Comparison of ENCODE assay signal across 14 mouse cellular contexts in the genomic region with DNA sequence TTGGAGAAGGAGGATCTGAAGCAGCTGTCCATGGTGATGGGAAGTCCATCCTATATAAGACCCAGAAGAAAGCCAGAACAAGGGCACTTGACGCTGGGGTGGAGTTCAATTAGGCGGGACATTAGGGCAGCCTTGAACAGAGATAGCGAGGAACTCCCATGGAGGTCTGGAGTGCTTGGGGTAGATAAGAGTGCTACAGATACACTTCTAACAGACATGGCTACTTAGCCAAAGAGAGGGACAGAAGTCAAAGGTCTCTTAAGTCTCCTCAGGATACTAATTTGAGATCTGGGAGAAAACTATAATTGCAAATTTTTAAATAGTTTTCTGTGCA.
DNase-seq lines count a peak whose midpoint lies in the region; ATAC-seq and TF ChIP-seq lines count a peak whose summit lies in the region.
"Had no signal": no experiment of that assay in that cellular context is flagged by ENCODE, and none has a peak within 500 bp of the region (broad histone marks: within the 10 kb centered on the region; RNA-seq: fewer than 3 reads in every experiment).

No protein-coding gene starts in this region.

- peak; percentile 91 for DNase-seq in heart, embryonic 10.5 days (ENCODE audit: low spot score)
- DNase-seq in heart, postnatal 36 days, result no peak
- DNase-seq in midbrain, embryonic 11.5 days (ENCODE audit: low spot score, missing footprints), result no peak
- no peak for DNase-seq in stomach, postnatal 0 days (ENCODE audit: low spot score)
- DNase-seq in urinary bladder, adult 2 months (ENCODE audit: low spot score), result no peak
- DNase-seq in cerebellum, postnatal 14 days, result no peak
- DNase-seq: embryo, embryonic 11 days; gastrocnemius, postnatal 25 days had no signal

- no peaks in the 10 kb centered on the region for H3K27me3 ChIP-seq in heart, embryonic 10.5 days (ENCODE audit: insufficient read depth, poor library complexity, severe bottlenecking)
- H3K27me3 ChIP-seq in midbrain, embryonic 11.5 days (ENCODE audit: control insufficient read depth, insufficient read depth, low read length), result no peaks in the 10 kb centered on the region
- H3K27me3 ChIP-seq in midbrain, embryonic 16.5 days (ENCODE audit: control insufficient read depth, insufficient read depth, low read depth, low read length), result no peaks in the 10 kb centered on the region
- no peaks in the 10 kb centered on the region for H3K27me3 ChIP-seq in liver, embryonic 12.5 days (replicated peaks)
- no peaks in the 10 kb centered on the region for H3K27me3 ChIP-seq in stomach, postnatal 0 days (ENCODE audit: control insufficient read depth, insufficient read depth, low read length)
- H3K27me3 ChIP-seq: forebrain, embryonic 13.5 days; limb, embryonic 13.5 days had no signal

- H3K9ac ChIP-seq in midbrain, embryonic 11.5 days (ENCODE audit: low read length), result no peak overlapping the region
- no peak overlapping the region for H3K9ac ChIP-seq in midbrain, embryonic 16.5 days (ENCODE audit: low read depth, low read length)
- no peak overlapping the region for H3K9ac ChIP-seq in liver, embryonic 12.5 days
- no peak overlapping the region for H3K9ac ChIP-seq in stomach, postnatal 0 days (ENCODE audit: low read length)
- H3K9ac ChIP-seq: forebrain, embryonic 13.5 days; limb, embryonic 13.5 days had no signal

- WGBS in heart, embryonic 10.5 days, result 18% methylated on average over 3 of the region's 3 CpGs
- WGBS in midbrain, embryonic 11.5 days, result 91% methylated on average over 3 of the region's 3 CpGs
- WGBS in midbrain, embryonic 16.5 days, result 85% methylated on average over 3 of the region's 3 CpGs
- 27% methylated on average over 3 of the region's 3 CpGs for whole genome bisulfite sequencing in liver, embryonic 12.5 days (ENCODE audit: insufficient replicate concordance)
- WGBS in stomach, postnatal 0 days, result 79% methylated on average over 3 of the region's 3 CpGs

- peak; percentile 34 for ATAC-seq in midbrain, embryonic 11.5 days (ENCODE audit: low FRiP score)
- no peak for ATAC-seq in midbrain, embryonic 16.5 days
- peak; percentile 100 for ATAC-seq in liver, embryonic 12.5 days
- ATAC-seq in stomach, postnatal 0 days (ENCODE audit: low FRiP score, low TSS enrichment), result peak; percentile 18; the same call in 1 of the 2 replicates

- no peak overlapping the region for H3K4me2 ChIP-seq in midbrain, embryonic 11.5 days
- H3K4me2 ChIP-seq in midbrain, embryonic 16.5 days (ENCODE audit: low read length), result no peak overlapping the region
- H3K4me2 ChIP-seq in liver, embryonic 12.5 days, result peak overlapping the region; percentile 44
- no peak overlapping the region for H3K4me2 ChIP-seq in stomach, postnatal 0 days (replicated peaks; ENCODE audit: low read depth)
- H3K4me2 ChIP-seq: forebrain, embryonic 13.5 days; limb, embryonic 13.5 days had no signal

- intact Hi-C loops in heart, postnatal 36 days (cut with DNase I), result no loop called here

- H3K9me3 ChIP-seq in heart, embryonic 10.5 days, result no peaks in the 10 kb centered on the region
- H3K9me3 ChIP-seq in midbrain, embryonic 11.5 days (ENCODE audit: control insufficient read depth, low read length), result no peaks in the 10 kb centered on the region
- H3K9me3 ChIP-seq in midbrain, embryonic 16.5 days (replicated peaks; ENCODE audit: control insufficient read depth, low read length, poor library complexity, severe bottlenecking), result no peaks in the 10 kb centered on the region
- peaks cover 13% of the 10 kb centered on the region; the same call in 1 of the 2 replicates for H3K9me3 ChIP-seq in liver, embryonic 12.5 days (replicated peaks)
- H3K9me3 ChIP-seq in stomach, postnatal 0 days (ENCODE audit: control insufficient read depth, low read length), result no peaks in the 10 kb centered on the region
- H3K9me3 ChIP-seq: forebrain, embryonic 13.5 days; limb, embryonic 13.5 days had no signal

- peak overlapping the region; percentile 42 for H3K27ac ChIP-seq in heart, embryonic 10.5 days
- no peak overlapping the region for H3K27ac ChIP-seq in midbrain, embryonic 11.5 days (ENCODE audit: low read depth, low read length)
- no peak overlapping the region for H3K27ac ChIP-seq in midbrain, embryonic 16.5 days (ENCODE audit: low read length)
- H3K27ac ChIP-seq in liver, embryonic 12.5 days, result peak overlapping the region; percentile 91
- no peak overlapping the region; the same call in 1 of the 2 replicates for H3K27ac ChIP-seq in stomach, postnatal 0 days (replicated peaks)
- H3K27ac ChIP-seq: kidney, postnatal 0 days; limb, embryonic 13.5 days had no signal

- H3K4me3 ChIP-seq in heart, embryonic 10.5 days, result no peak overlapping the region
- H3K4me3 ChIP-seq in midbrain, embryonic 11.5 days (ENCODE audit: low read depth, low read length), result no peak overlapping the region
- H3K4me3 ChIP-seq in midbrain, embryonic 16.5 days (ENCODE audit: low read depth, low read length), result no peak overlapping the region
- H3K4me3 ChIP-seq in liver, embryonic 12.5 days, result no peak overlapping the region
- no peak overlapping the region for H3K4me3 ChIP-seq in stomach, postnatal 0 days (ENCODE audit: low read depth, low read length)
- H3K4me3 ChIP-seq: forebrain, embryonic 13.5 days; limb, embryonic 13.5 days; myocyte had no signal

- no peak for TF ChIP-seq EP300 in stomach, postnatal 0 days (optimal IDR thresholded peaks at IDR 0.05)

- peaks cover 9% of the 10 kb centered on the region for H3K4me1 ChIP-seq in heart, embryonic 10.5 days
- peaks cover 5% of the 10 kb centered on the region; the same call in 1 of the 2 replicates for H3K4me1 ChIP-seq in midbrain, embryonic 11.5 days (ENCODE audit: control insufficient read depth, insufficient read depth, low read length)
- peaks cover 3% of the 10 kb centered on the region for H3K4me1 ChIP-seq in midbrain, embryonic 16.5 days (ENCODE audit: control insufficient read depth, insufficient read depth, low read length)
- peaks cover 56% of the 10 kb centered on the region for H3K4me1 ChIP-seq in liver, embryonic 12.5 days
- H3K4me1 ChIP-seq in stomach, postnatal 0 days (replicated peaks; ENCODE audit: control insufficient read depth, insufficient read depth), result no peaks in the 10 kb centered on the region
- H3K4me1 ChIP-seq: limb, embryonic 13.5 days had no signal

- no peak for TF ChIP-seq CTCF in stomach, postnatal 0 days (IDR thresholded peaks at IDR 0.05; ENCODE audit: low read depth)

- no peaks in the 10 kb centered on the region for H3K36me3 ChIP-seq in heart, embryonic 10.5 days
- H3K36me3 ChIP-seq in midbrain, embryonic 11.5 days (ENCODE audit: control insufficient read depth, insufficient read depth, low read length), result no peaks in the 10 kb centered on the region
- H3K36me3 ChIP-seq in midbrain, embryonic 16.5 days (ENCODE audit: control insufficient read depth, insufficient read depth, low read length), result no peaks in the 10 kb centered on the region
- peaks cover 7% of the 10 kb centered on the region; the same call in 1 of the 2 replicates for H3K36me3 ChIP-seq in liver, embryonic 12.5 days
- H3K36me3 ChIP-seq in stomach, postnatal 0 days (ENCODE audit: control insufficient read depth, insufficient read depth, low read length), result no peaks in the 10 kb centered on the region
- H3K36me3 ChIP-seq: limb, embryonic 13.5 days had no signal

Comparison
In these comparisons a context has a peak if more than half of its experiments do, and no peak if none do; other contexts are left out.
1. H3K27ac ChIP-seq: peak in heart, embryonic 10.5 days (single experiment) and liver, embryonic 12.5 days (single experiment); none in midbrain, embryonic 11.5 days (single experiment), midbrain, embryonic 16.5 days (single experiment) and stomach, postnatal 0 days (single experiment).